Comparison of ENCODE assay signal across 9 mouse cellular contexts in genomic region chr2:69061313-69061712, GRCm38 (mm10).
A peak's percentile ranks its signal among the peaks of the same experiment; 100 is the strongest.
DNase-seq lines count a peak whose midpoint lies in the region; TF ChIP-seq lines count a peak whose summit lies in the region.
"Had no signal": no experiment of that assay in that cellular context is flagged by ENCODE, and none has a peak within 500 bp of the region (broad histone marks: within the 10 kb centered on the region; RNA-seq: fewer than 3 reads in every experiment).

No protein-coding gene starts in this region.

- intact Hi-C loops in gastrocnemius, postnatal 14 days (cut with DNase I; ENCODE audit: low total_unique reads) = no loop called here

- peak; percentile 11 for DNase-seq in gastrocnemius, postnatal 14 days
- DNase-seq in gastrocnemius, postnatal 4 days (ENCODE audit: low spot score in 2 of 2) = no peak
- peak; percentile 7 for DNase-seq in ovary, postnatal 14 days (ENCODE audit: low spot score)
- no peak for DNase-seq in ovary, postnatal 10 days (ENCODE audit: low spot score)
- DNase-seq in thymus, postnatal 25 days = peak; percentile 44
- DNase-seq in urinary bladder, postnatal 14 days (ENCODE audit: low spot score) = no peak
- DNase-seq in left cerebral cortex, adult 8-10 months (ENCODE audit: low spot score in 2 of 2) = no peak
- DNase-seq: layer of hippocampus, postnatal 36 days had no signal

- TF ChIP-seq CTCF in cortical plate, adult 2 months (IDR thresholded peaks at IDR 0.05; ENCODE audit: extremely low read depth, insufficient read depth, low read length) = peak; percentile 65

- no peak overlapping the region for H3K27ac ChIP-seq in cortical plate, adult 2 months (ENCODE audit: insufficient read depth, low read length)

- H3K4me3 ChIP-seq in cortical plate, adult 2 months (ENCODE audit: insufficient read depth, low read length) = no peak overlapping the region

- TF ChIP-seq POLR2A in cortical plate, adult 2 months (IDR thresholded peaks at IDR 0.05; ENCODE audit: extremely low read depth, insufficient read depth, low read length) = no peak

- H3K4me1 ChIP-seq in cortical plate, adult 2 months (ENCODE audit: control insufficient read depth, insufficient read depth, low read length) = no peaks in the 10 kb centered on the region

Comparison
In these comparisons a context has a peak if more than half of its experiments do, and no peak if none do; other contexts are left out.
1. DNase-seq: peak in gastrocnemius, postnatal 14 days (single experiment), ovary, postnatal 14 days (single experiment) and thymus, postnatal 25 days (single experiment); none in gastrocnemius, postnatal 4 days (0 of 2), ovary, postnatal 10 days (single experiment), urinary bladder, postnatal 14 days (single experiment) and left cerebral cortex, adult 8-10 months (0 of 2).